Mouse (Mus musculus) urinary bladder, adult 2 months (tissue): ENCODE results near the gene Cd80. TPM values are rescaled to one million over a fixed set of nuclear protein-coding genes. Genes with fewer than 3 reads are reported as not detected.
A peak's percentile ranks its signal among the peaks of the same experiment; 100 is the strongest.
"Not testable (repeated sequence)": the region's sequence is repeated elsewhere in the genome, so short reads cannot be mapped to it uniquely, and the experiment has no call there.

ENCODE experiments used
- DNase-seq: peaks from one replicate; pipeline ENCODE4 v3.0.0; 2022; ENCODE audit warnings: low spot score
- polyA plus RNA-seq: library from polyadenylated mRNA; depleted of rRNA; stranded (reverse); fragments of >200 nt; gene quantifications from 2 replicates; pipeline ENCODE4 v1.2.3, GENCODE M21; 2012

Cd80 gene
- polyA plus RNA-seq, 1 experiment: 1.8 TPM

DNA sequence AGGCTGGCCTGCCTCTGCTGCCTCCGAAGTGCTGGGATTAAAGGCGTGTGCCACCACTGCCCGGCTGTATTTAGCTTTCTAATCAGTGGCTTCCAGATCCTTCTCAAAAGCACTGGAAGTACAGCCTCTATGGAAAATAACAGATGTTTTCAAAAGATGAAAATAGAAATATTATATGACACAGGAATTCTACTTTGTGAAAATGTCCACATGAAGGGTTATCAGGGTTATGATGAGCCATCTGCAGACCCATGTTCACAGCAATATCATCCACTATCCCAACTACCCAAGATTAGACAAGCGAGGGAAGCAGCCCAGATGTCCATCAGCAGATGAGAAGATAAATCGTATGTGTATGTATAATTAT is 17.1 kb downstream of the Cd80 start:
- DNase-seq: no peak

DNA sequence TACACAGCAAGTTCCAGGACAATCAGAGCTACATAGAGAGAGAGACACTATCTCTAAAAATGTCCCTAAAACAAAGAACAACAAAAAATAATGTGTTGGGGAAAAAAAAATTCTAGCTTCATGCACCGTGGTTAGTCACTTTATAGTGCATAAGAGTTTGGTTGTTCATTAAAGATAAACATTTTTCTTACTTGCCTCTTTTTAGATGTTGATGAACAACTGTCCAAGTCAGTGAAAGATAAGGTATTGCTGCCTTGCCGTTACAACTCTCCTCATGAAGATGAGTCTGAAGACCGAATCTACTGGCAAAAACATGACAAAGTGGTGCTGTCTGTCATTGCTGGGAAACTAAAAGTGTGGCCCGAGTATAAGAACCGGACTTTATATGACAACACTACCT is 18.3 kb downstream of the Cd80 start:
- DNase-seq: no peak

- DNase-seq: no peak
Observed at GRCm38 (mm10) chr16:38474677-38475286, 19.4 kb downstream of the Cd80 start.

- no peak for DNase-seq
Observed at GRCm38 (mm10) chr16:38475681-38476311, 20.4 kb downstream of the Cd80 start.

DNA sequence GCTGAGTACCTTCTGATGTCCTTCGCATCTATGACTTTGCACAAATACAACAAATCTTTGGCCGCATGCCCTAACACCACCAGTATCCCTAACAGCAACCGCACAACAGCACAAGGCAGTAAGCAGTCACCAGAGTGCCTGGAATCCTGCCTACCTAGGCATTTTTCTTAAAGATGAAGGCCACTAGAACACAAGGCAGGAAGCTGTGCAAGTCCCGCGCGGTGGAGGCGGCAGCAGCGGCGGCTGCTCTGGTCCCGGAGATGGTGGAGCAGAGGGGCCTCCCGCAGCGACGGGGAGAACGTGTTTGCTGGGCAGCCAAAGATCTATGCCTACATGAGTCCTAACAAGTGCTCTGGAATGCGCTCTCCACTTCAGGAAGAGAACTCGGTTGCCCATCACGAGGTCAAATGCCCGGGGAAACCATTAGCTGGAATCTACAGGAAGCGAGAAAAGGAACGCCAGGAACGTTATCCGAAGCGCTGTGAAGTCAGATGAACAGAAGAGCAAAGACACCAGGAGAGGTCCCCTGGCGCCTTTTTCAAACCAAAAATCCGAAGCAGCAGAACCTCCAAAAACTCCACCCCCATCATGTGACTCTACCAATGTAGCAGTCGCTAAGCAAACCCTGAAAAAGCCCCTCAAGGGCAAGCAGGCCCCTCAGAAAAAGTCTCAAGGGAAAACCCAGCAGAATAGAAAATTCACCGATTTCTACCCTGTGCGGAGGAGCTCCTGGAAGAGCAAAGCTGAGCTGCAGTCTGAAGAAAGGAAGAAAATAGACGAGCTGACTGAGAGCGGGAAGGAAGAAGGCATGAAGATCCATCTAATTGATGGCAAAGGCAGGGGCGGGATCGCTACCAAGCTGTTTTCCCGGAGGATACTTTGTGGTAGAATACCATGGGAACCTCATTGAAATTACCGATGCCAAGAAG is 21.2 kb downstream of the Cd80 start:
- DNase-seq: peak; percentile 35

GRCm38 (mm10) chr16:38477241-38477608 is 21.9 kb downstream of the Cd80 start:
- DNase-seq: not testable (repeated sequence)

DNA sequence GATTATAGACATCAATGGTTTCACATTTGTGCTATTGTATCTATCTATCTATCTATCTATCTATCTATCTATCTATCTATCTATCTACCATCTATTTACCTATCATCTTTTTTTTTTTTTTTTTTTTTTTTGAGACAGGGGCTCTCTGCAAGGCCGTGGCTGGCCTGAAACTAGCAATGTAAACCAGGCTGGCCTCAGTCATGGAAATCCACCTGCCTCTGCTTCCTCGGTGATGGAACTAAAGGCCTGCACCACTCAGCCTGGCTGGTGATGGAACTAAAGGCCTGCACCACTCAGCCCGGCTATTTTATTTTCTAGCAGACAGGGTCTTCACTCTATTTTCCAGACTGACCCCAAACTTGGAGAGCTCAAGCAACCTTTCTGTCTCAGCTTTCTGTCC is 22.9 kb downstream of the Cd80 start:
- no peak for DNase-seq

DNA sequence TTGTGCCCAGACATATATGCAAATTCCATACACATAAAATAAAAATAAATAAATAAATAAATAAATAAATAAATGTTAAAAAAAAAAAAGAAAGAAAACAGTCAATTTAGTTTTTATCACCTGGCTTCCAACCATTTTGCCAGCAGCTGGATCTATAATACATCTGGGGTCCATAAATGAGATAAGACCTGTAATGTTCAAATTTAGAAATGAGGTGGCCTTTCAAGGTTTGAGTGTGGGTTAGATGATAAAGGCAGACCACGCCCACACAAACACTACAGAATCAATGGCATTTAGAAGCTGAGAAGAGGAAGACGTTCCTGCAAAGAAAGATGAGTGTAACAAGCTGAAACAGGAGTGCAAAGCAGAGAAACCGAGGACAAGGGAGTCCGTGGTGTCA is 26.0 kb downstream of the Cd80 start:
- no peak for DNase-seq

DNA sequence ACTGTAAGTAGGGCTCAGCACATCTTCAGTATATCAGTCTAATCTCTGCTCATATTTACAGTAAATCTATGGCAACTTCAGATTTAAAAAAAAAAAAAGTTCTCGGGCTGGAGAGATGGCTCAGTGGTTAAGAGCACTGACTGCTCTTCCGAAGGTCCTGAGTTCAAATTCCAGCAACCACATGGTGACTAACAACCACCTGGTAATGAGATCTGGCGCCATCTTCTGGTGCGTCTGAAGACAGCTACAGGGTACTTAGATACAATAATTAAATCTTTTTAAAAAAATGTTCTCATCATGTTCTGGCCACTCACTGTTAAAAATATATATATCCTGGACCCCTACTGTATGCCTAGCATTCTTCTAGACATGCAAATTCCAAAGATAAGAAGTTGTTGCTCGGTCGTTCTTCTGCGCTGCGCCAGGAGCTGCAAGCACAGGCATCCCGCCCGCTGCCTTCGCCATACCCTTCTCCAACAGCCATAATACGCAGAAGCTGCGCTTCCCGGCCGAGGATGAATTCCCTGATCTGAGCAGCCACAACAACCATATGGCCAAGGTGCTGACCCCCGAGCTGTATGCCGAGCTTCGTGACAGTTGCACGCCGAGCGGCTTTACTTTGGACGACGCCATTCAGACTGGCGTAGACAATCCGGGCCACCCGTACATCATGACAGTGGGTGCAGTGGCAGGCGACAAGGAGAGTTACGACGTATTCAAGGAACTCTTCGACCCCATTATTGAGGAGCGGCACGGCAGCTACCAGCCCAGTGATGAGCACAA is 27.6 kb downstream of the Cd80 start:
- DNase-seq: no peak

DNA sequence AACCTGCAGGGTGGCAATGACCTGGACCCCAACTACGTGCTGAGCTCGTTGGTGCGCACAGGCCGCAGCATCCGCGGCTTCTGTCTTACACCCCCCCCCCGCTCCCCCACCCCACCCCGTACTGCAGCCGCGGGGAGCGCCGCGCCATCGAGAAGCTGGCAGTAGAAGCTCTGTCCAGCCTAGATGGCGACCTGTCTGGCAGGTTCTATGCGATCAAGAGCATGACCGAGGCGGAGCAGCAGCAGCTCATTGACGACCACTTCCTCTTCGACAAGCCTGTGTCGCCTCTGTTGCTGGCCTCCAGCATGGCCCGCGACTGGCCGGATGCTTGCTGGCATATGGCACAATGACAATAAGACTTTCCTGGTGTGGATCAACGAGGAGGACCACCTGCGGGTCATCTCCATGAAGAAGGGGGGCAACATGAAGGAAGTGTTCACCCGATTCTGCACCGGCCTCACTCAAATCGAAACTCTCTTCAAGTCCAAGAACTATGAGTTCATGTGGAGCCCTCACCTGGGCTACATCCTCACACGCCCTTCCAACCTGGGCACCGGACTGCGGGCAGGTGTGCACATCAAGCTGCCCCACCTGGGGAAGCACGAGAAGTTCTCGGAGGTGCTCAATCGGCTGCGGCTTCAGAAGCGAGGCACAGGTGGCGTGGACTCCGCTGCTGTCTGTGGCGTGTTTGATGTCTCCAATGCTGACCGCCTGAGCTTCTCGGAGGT is 28.4 kb downstream of the Cd80 start:
- no peak for DNase-seq

DNA sequence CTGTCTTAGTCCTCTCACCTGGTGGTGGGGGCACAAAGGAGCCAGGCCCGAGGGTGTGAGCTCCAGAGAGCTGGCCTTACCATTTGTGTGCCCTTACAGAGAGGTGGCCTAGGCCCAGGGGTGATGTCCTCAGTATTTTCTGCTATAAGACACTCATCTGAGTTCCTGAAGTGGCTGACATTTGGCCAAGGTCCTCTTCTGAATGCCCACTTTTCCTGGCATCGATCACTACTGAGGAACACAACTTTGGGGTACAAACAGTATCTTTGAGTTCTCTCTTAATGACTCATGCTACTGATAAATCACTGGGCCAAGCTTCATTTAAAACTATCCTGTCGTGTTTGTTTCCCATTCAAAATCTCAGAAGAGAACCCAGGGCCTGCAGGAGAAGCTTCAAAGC is 37.2 kb downstream of the Cd80 start:
- no peak for DNase-seq

GRCm38 (mm10) chr16:38493890-38494289 is 38.5 kb downstream of the Cd80 start:
- no peak for DNase-seq

GRCm38 (mm10) chr16:38496604-38497140 is 41.3 kb downstream of the Cd80 start:
- no peak for DNase-seq

DNA sequence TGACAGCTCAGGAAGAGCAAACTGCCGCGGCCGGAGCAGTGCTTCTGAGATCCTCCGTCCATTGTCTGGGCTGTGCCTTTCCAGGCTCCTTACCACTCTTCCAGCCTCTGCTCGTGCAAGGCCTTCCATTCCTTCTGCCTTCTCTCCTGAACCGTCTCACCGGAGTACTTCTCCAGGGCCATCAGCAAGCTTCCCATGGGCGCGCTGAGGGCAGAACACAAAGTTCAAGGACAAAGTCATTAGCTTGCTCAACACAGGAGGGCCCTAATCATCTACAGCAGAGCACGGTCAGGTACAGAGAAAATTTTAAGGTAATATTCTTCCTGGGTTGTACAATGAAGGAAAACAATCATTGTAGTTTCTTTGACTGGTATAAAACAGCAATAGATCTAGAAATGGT is 47.1 kb downstream of the Cd80 start:
- DNase-seq: no peak

DNA sequence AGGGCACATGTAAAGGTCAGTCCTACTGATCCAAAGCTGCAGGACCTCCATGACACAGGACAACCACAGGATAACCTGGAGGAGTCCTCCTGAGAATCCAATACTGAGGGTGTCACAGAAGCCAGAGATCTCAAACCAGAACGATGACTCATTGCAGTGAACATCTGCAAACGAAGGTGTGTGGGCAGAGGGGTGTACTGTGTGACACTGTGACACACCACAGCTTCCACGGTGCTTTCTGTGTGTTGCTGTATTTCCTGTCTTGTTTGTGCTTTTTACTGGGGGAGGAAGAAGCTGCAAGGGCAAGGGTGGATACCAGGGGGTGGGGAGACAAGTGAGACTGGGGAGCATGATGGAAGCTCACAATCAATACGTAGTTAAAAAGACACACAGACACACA is 48.2 kb downstream of the Cd80 start:
- no peak for DNase-seq

- DNase-seq: peak; percentile 36
Observed at GRCm38 (mm10) chr16:38506041-38506634, 50.8 kb downstream of the Cd80 start.

- DNase-seq: no peak
Observed at GRCm38 (mm10) chr16:38510846-38511245, 55.5 kb downstream of the Cd80 start.

DNA sequence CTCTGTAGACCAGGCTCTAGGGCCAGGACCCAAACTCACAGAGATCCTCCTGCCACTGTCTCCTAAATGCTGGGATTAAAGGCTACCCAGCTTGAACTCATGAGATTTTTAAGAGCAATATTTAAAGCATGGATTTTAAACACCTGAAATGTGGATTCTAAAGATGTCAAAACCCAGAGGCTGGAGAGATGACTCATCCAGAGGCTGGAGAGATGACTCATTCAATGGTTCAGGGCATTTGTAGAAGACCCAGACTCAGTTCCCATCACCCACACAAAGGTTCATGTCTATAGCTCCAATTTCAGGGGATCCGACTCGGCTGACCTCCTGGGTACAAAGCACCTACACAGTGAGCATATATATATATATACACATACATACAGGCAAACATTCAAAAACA is 63.8 kb downstream of the Cd80 start:
- no peak for DNase-seq

- DNase-seq: no peak
Observed at GRCm38 (mm10) chr16:38521211-38521987, 66.0 kb downstream of the Cd80 start.
